Mouse (Mus musculus) liver, postnatal 0 days (tissue): ENCODE measurements around the gene Emb.

Experiments
- CTCF ChIP-seq: sonication (generic); IDR thresholded peaks from 2 replicates; pipeline ENCODE4 v1.5.1; 2016; ENCODE audit warnings: antibody characterized with exemption, low read depth
- EP300 ChIP-seq: IDR thresholded peaks from 2 replicates; pipeline ENCODE4 v1.6.1; 2016; ENCODE audit warnings: antibody characterized with exemption, low read depth, mild to moderate bottlenecking

DNA sequence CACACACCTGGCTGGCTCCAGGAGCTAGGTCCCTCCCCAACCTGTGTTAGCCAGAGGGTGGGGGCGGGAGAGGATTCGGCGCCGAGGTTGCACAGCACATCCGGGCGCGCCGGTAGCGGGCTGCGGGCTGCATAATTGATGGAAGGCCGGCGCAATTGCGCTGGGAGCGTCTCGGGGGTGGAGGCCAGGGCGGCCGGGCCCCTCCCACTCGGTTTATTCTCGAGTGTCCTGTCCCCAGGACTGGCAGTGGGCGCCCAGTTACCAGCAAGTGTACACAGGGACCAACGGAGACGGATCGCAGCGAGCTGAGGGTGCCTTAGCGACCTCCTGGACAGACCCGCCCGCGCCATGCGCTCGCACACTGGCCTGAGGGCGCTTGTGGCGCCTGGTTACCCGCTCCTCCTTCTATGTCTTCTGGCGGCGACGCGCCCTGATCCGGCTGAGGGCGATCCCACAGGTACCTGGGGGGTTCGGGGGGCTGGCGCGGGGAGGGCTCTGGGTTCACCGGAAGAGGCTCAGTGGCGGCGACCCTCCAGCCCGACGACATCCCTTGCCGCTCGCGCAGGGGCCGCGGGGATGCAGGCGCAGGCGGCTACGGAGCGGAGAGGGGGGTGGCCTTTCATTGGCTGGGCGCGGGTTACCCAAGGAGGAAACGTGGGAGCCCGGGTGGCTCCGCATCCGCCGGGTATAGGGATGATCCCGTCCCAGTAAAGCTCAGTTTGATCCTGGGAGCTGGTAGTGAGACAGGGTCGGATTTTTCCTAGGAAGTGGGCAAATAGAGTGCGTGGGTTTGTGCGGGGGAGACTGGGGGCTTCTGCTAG, 12.4 kb downstream of the Emb start, which contains the start of gene Gm17509:
- TF ChIP-seq EP300 = no peak
- TF ChIP-seq CTCF = no peak
